ENCODE assay signal across 9 mouse cellular contexts in genomic region chr11:107024406-107024805, GRCm38 (mm10). TPM values are rescaled to one million over a fixed set of nuclear protein-coding genes. Genes with fewer than 3 reads are reported as not detected.
DNase-seq lines count a peak whose midpoint lies in the region; ATAC-seq and TF ChIP-seq lines count a peak whose summit lies in the region.
"Had no signal": no experiment of that assay in that cellular context is flagged by ENCODE, and none has a peak within 500 bp of the region (broad histone marks: within the 10 kb centered on the region; RNA-seq: fewer than 3 reads in every experiment).

No protein-coding gene starts in this region.

- TF ChIP-seq EP300 in heart, adult 2 months (IDR thresholded peaks at IDR 0.05; ENCODE audit: insufficient read depth, low read depth, low read length): no peak

- no peaks in the 10 kb centered on the region for H3K79me2 ChIP-seq in heart, adult 2 months (replicated peaks; ENCODE audit: control insufficient read depth, insufficient read depth, low read length)

- no peak for ATAC-seq in hindbrain, embryonic 12.5 days (ENCODE audit: low FRiP score)
- ATAC-seq in midbrain, embryonic 13.5 days: no peak

- peaks cover 44% of the 10 kb centered on the region for H3K4me1 ChIP-seq in heart, embryonic 10.5 days
- peaks cover 2% of the 10 kb centered on the region for H3K4me1 ChIP-seq in heart, adult 2 months (ENCODE audit: control insufficient read depth, insufficient read depth, low read length)
- peaks cover 50% of the 10 kb centered on the region for H3K4me1 ChIP-seq in embryonic facial prominence, embryonic 10.5 days
- H3K4me1 ChIP-seq in hindbrain, embryonic 12.5 days: peaks cover 39% of the 10 kb centered on the region
- H3K4me1 ChIP-seq in midbrain, embryonic 13.5 days (replicated peaks): peaks cover 39% of the 10 kb centered on the region

- intact Hi-C loops in heart, adult 2 months (cut with DNase I): no loop called here

- no peaks in the 10 kb centered on the region for H3K9me3 ChIP-seq in heart, embryonic 10.5 days
- H3K9me3 ChIP-seq in embryonic facial prominence, embryonic 10.5 days: no peaks in the 10 kb centered on the region
- H3K9me3 ChIP-seq in hindbrain, embryonic 12.5 days (replicated peaks): no peaks in the 10 kb centered on the region
- no peaks in the 10 kb centered on the region for H3K9me3 ChIP-seq in midbrain, embryonic 13.5 days

- 0 out of 2 replicates have a peak overlapping the region, but pooled peaks have one; percentile 72 for H3K4me3 ChIP-seq in heart, embryonic 10.5 days
- H3K4me3 ChIP-seq in heart, adult 2 months: no peak overlapping the region
- peak overlapping the region; percentile 65 for H3K4me3 ChIP-seq in embryonic facial prominence, embryonic 10.5 days
- peak overlapping the region; percentile 43; the same call in 1 of the 2 replicates for H3K4me3 ChIP-seq in hindbrain, embryonic 12.5 days
- H3K4me3 ChIP-seq in midbrain, embryonic 13.5 days (replicated peaks): peak overlapping the region; percentile 53; the same call in 1 of the 2 replicates

- H3K27ac ChIP-seq in heart, embryonic 10.5 days: no peak overlapping the region
- no peak overlapping the region for H3K27ac ChIP-seq in heart, adult 2 months
- no peak overlapping the region for H3K27ac ChIP-seq in embryonic facial prominence, embryonic 10.5 days (replicated peaks)
- no peak overlapping the region for H3K27ac ChIP-seq in hindbrain, embryonic 12.5 days
- H3K27ac ChIP-seq in midbrain, embryonic 13.5 days: no peak overlapping the region

- H3K9ac ChIP-seq in heart, adult 2 months (ENCODE audit: low read depth, low read length): no peak overlapping the region
- H3K9ac ChIP-seq in hindbrain, embryonic 12.5 days: no peak overlapping the region
- no peak overlapping the region for H3K9ac ChIP-seq in midbrain, embryonic 13.5 days (replicated peaks)

- DNase-seq in heart, embryonic 10.5 days (ENCODE audit: low spot score): no peak
- no peak for DNase-seq in heart, adult 2 months
- no peak for DNase-seq in embryonic facial prominence, embryonic 10.5 days (ENCODE audit: low spot score)
- no peak for DNase-seq in right cerebral cortex, postnatal 25 days
- DNase-seq in layer of hippocampus, adult 8-10 months (ENCODE audit: low spot score in 2 of 2): no peak
- no peak for DNase-seq in layer of hippocampus, postnatal 14 days (ENCODE audit: low spot score in 2 of 2)
- DNase-seq: cerebellum, postnatal 14 days had no signal

- peaks cover 24% of the 10 kb centered on the region for H3K27me3 ChIP-seq in heart, embryonic 10.5 days (ENCODE audit: insufficient read depth, poor library complexity, severe bottlenecking)
- no peaks in the 10 kb centered on the region for H3K27me3 ChIP-seq in heart, adult 2 months (ENCODE audit: control insufficient read depth, insufficient read depth, low read length)
- H3K27me3 ChIP-seq in embryonic facial prominence, embryonic 10.5 days (replicated peaks; ENCODE audit: low read depth, poor library complexity, severe bottlenecking): peaks cover 50% of the 10 kb centered on the region
- no peaks in the 10 kb centered on the region for H3K27me3 ChIP-seq in hindbrain, embryonic 12.5 days
- 0 out of 2 replicates have a peak, but pooled peaks cover 2% of the 10 kb centered on the region for H3K27me3 ChIP-seq in midbrain, embryonic 13.5 days

- TF ChIP-seq CTCF in heart, adult 2 months (IDR thresholded peaks at IDR 0.05): no peak

- 59% methylated on average over 4 of the region's 4 CpGs for WGBS in heart, embryonic 10.5 days
- 64% methylated on average over 4 of the region's 4 CpGs for WGBS in heart, adult 2 months
- 46% methylated on average over 4 of the region's 4 CpGs for WGBS in embryonic facial prominence, embryonic 10.5 days
- WGBS in hindbrain, embryonic 12.5 days: 51% methylated on average over 4 of the region's 4 CpGs
- WGBS in midbrain, embryonic 13.5 days: 67% methylated on average over 4 of the region's 4 CpGs

- peak overlapping the region; percentile 69 for H3K4me2 ChIP-seq in hindbrain, embryonic 12.5 days (replicated peaks)
- peak overlapping the region; percentile 74 for H3K4me2 ChIP-seq in midbrain, embryonic 13.5 days (replicated peaks)

- no peaks in the 10 kb centered on the region for H3K36me3 ChIP-seq in heart, embryonic 10.5 days
- no peaks in the 10 kb centered on the region for H3K36me3 ChIP-seq in heart, adult 2 months (ENCODE audit: control insufficient read depth, insufficient read depth, low read length)
- H3K36me3 ChIP-seq in embryonic facial prominence, embryonic 10.5 days (replicated peaks): no peaks in the 10 kb centered on the region
- no peaks in the 10 kb centered on the region for H3K36me3 ChIP-seq in hindbrain, embryonic 12.5 days
- no peaks in the 10 kb centered on the region for H3K36me3 ChIP-seq in midbrain, embryonic 13.5 days

- TF ChIP-seq POLR2A in heart, adult 2 months (IDR thresholded peaks at IDR 0.05; ENCODE audit: insufficient read depth, low read depth, low read length): no peak

RNA-seq across cellular contexts. Expression of gene 1810010H24Rik, which starts 1.1 kb away (rescaled TPM):
- 1.7 and 2.0 TPM in 2 replicates for polyA plus RNA-seq in heart, embryonic 10.5 days (2016; fragmentation: Nextera tagmentation; extraction: Ambion mirVana)
- total RNA-seq in heart, adult 2 months (2021): 1 to 10 TPM; 1.9 to 3.0 TPM
- 1.9 and 2.7 TPM in 2 replicates for polyA plus RNA-seq in heart, adult 2 months (2012; rRNA removed)
- polyA plus RNA-seq in embryonic facial prominence, embryonic 10.5 days (2016; fragmentation: Nextera tagmentation; extraction: Ambion mirVana): 0.98 and 2.1 TPM in 2 replicates
- 4.3 and 4.5 TPM in 2 replicates for polyA plus RNA-seq in hindbrain, embryonic 12.5 days (2016; fragmentation: Nextera tagmentation; extraction: Ambion mirVana)
- 4.6 and 5.6 TPM in 2 replicates for polyA plus RNA-seq in midbrain, embryonic 13.5 days (2015; fragmentation: Nextera tagmentation; extraction: Ambion mirVana)
- 1 to 10 TPM; 2.0 to 4.8 (median 4.7) TPM for total RNA-seq in layer of hippocampus, adult 8-10 months (2022)
- total RNA-seq in layer of hippocampus, postnatal 14 days (2021): 1 to 10 TPM; 4.2 to 5.2 TPM

RNA-seq across cellular contexts. Expression of gene Kpna2, which starts 25.1 kb away (rescaled TPM):
- 431 and 488 TPM in 2 replicates for polyA plus RNA-seq in heart, embryonic 10.5 days (2016; fragmentation: Nextera tagmentation; extraction: Ambion mirVana)
- total RNA-seq in heart, adult 2 months (2021): 10 to 100 TPM; 61.1 to 62.9 TPM
- polyA plus RNA-seq in heart, adult 2 months (2012; rRNA removed): 19.5 and 35.7 TPM in 2 replicates
- 631 and 685 TPM in 2 replicates for polyA plus RNA-seq in embryonic facial prominence, embryonic 10.5 days (2016; fragmentation: Nextera tagmentation; extraction: Ambion mirVana)
- 340 and 349 TPM in 2 replicates for polyA plus RNA-seq in hindbrain, embryonic 12.5 days (2016; fragmentation: Nextera tagmentation; extraction: Ambion mirVana)
- 288 and 305 TPM in 2 replicates for polyA plus RNA-seq in midbrain, embryonic 13.5 days (2015; fragmentation: Nextera tagmentation; extraction: Ambion mirVana)
- total RNA-seq in layer of hippocampus, adult 8-10 months (2022): 10 to 100 TPM; 17.5 to 23.7 (median 21.7) TPM
- 10 to 100 TPM; 27.9 to 28.7 TPM for total RNA-seq in layer of hippocampus, postnatal 14 days (2021)
